Mouse (Mus musculus): ENCODE measurements around the gene Olfr212. TPM values are rescaled to one million over a fixed set of nuclear protein-coding genes. Genes with fewer than 3 reads are reported as not detected.
"Not testable (repeated sequence)": the region's sequence is repeated elsewhere in the genome, so short reads cannot be mapped to it uniquely, and the experiment has no call there.

Gene Olfr212
- polyA plus RNA-seq, 1 experiment from 2014 or later, result not detected

DNA sequence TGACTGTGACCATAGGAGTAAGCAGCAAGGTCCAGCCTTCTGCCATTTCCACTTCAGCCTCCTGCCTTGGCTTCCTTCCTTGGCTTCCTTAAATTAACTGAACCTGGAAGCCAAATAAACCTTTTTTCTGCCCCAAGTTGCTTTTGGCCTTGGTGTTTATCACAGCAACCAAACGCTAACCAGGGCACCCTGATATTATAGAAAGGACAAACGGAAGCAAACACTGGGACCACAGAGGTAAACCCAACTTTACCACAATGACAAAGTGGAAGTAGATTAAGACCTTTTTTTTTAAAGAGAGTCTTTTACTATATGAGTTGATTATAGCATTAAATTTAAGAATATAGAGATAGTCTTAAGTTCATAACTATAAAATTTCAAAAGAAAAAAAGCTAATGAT lies 36.2 kb downstream of the Olfr212 start:
- H3K4me2 ChIP-seq, result no peak overlapping the region
- H3K4me1 ChIP-seq (replicated peaks), result no peaks in the 10 kb centered on the region
- no peak overlapping the region for H3K4me3 ChIP-seq
- H3K9ac ChIP-seq, result no peak overlapping the region
- ATAC-seq (ENCODE audit: low FRiP score, low read depth), result no peak
- H3K9me3 ChIP-seq, result no peaks in the 10 kb centered on the region
- no peaks in the 10 kb centered on the region for H3K27me3 ChIP-seq
- 95% methylated on average over 2 of the region's 2 CpGs for WGBS
- H3K27ac ChIP-seq (replicated peaks), result no peak overlapping the region
- no peaks in the 10 kb centered on the region for H3K36me3 ChIP-seq

DNA sequence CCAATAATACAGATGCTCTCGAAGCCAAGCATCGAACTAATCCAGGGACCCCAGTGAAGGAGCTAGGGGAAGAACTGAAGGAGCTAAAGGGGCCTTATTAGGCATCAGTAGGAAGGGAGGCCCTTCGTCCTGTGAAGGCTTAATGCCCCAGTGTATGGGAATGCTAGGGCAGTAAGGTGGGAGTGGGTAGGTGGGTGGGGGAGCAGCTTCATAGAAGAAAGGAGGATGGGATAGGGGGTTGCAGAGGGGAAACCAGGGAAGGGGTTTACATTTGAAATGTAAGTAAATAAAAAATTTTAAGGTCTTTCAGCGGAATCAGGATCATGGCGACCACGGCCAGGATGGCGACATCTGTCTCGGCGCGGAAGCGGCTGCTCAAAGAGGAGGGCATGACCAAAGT lies 44.5 kb downstream of the Olfr212 start, which contains the start of gene Gm5580:
Gene Gm5580 (plus strand): TSS at position 301 of the 400 bp plus-strand sequence.
- not testable (repeated sequence) for H3K4me3 ChIP-seq; H3K36me3 ChIP-seq; H3K9me3 ChIP-seq; H3K4me1 ChIP-seq (replicated peaks); H3K9ac ChIP-seq; H3K27me3 ChIP-seq; H3K4me2 ChIP-seq; H3K27ac ChIP-seq (replicated peaks); ATAC-seq (ENCODE audit: low FRiP score, low read depth)
- 97% methylated on average over 11 of the region's 11 CpGs for WGBS

DNA sequence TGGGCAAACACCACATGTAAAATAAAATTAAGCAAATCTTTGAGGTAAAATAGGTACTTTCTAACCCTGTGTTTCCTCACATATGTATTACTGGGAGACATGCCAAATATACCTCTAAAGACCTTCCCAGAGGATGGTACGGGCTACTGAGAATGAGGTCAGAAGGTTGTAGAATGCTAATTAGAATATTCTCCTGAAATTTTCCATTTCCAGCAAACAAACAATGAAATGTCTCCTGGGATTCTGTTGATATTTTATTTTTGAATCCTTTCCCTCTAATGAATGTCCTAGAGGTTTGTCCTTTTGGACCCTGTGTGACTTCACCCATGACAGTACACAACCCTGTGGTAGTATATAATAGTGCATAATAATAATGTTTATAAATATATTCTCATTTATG lies 47.6 kb downstream of the Olfr212 start, which contains the start of gene Olfr214:
Gene Olfr214 (plus strand): TSS at position 301 of the 400 bp plus-strand sequence.
- no peak for ATAC-seq (ENCODE audit: low FRiP score, low read depth)

DNA sequence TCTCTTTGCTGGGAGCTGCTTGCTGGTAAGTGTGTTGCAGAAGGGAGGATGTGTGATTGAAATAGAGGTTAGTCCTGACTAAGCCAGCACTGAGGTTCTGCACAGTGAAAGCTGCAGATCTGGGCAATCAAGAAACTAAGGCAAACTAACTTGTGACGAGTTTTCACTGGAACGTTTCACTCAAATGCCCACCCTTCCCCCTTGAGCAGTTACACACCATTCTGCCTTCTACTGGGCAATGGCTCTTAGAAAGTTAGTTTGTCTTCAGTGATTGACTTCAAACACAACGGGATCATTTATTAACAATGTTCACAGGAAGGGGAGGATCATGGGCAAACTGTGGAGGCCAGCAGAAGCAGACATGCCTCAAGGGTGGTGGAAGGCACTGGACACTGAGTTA lies 48.6 kb downstream of the Olfr212 start:
- 75% methylated on average over 3 of the region's 3 CpGs for WGBS
- ATAC-seq (ENCODE audit: low FRiP score, low read depth), result no peak
- H3K9ac ChIP-seq, result no peak overlapping the region
- H3K27ac ChIP-seq (replicated peaks), result no peak overlapping the region
- no peaks in the 10 kb centered on the region for H3K36me3 ChIP-seq
- no peaks in the 10 kb centered on the region for H3K4me1 ChIP-seq (replicated peaks)
- H3K4me3 ChIP-seq, result no peak overlapping the region
- H3K4me2 ChIP-seq, result no peak overlapping the region
- no peaks in the 10 kb centered on the region for H3K9me3 ChIP-seq
- no peaks in the 10 kb centered on the region for H3K27me3 ChIP-seq

More for the DNA sequence above, 47.6 kb downstream of the Olfr212 start, which contains the start of gene Olfr214:
- H3K27ac ChIP-seq (replicated peaks), result no peak within 1 kb of the TSS
- H3K4me2 ChIP-seq, result no peak within 1 kb of the TSS
- H3K9ac ChIP-seq, result no peak within 1 kb of the TSS
- no peaks in the 10 kb centered on the region for H3K27me3 ChIP-seq
- no peaks in the 10 kb centered on the region for H3K36me3 ChIP-seq
- no peak within 1 kb of the TSS for H3K4me3 ChIP-seq
- H3K9me3 ChIP-seq, result no peaks in the 10 kb centered on the region
- 63% methylated on average over 1 of the region's 1 CpGs for WGBS
- H3K4me1 ChIP-seq (replicated peaks), result no peaks in the 10 kb centered on the region

Other genes starting within 250 kb of the Olfr212 start
- 6.1 and 7.2 TPM in 2 replicates for gene Zfand4, start 242.3 kb upstream of the Olfr212 start, polyA plus RNA-seq (2015; fragmentation: Nextera tagmentation; extraction: Ambion mirVana)
- gene March8, start 168.5 kb upstream of the Olfr212 start, polyA plus RNA-seq (2015; fragmentation: Nextera tagmentation; extraction: Ambion mirVana), result 64.4 and 68.3 TPM in 2 replicates
- 0.56 and 0.75 TPM in 2 replicates for gene Alox5, start 45.3 kb upstream of the Olfr212 start, polyA plus RNA-seq (2015; fragmentation: Nextera tagmentation; extraction: Ambion mirVana)
- gene Olfr211, start 17.4 kb upstream of the Olfr212 start, polyA plus RNA-seq (2015; fragmentation: Nextera tagmentation; extraction: Ambion mirVana), result not detected in 2 replicates
- not detected in 2 replicates for gene Olfr213, start 31.9 kb downstream of the Olfr212 start, polyA plus RNA-seq (2015; fragmentation: Nextera tagmentation; extraction: Ambion mirVana)
- 0.39 and 0.43 TPM in 2 replicates for gene Gm5580, start 44.6 kb downstream of the Olfr212 start, polyA plus RNA-seq (2015; fragmentation: Nextera tagmentation; extraction: Ambion mirVana)
- 0.05 TPM in 1 of 2 replicates, not detected in the other for gene Olfr214, start 47.7 kb downstream of the Olfr212 start, polyA plus RNA-seq (2015; fragmentation: Nextera tagmentation; extraction: Ambion mirVana)
- gene Olfr215, start 77.7 kb downstream of the Olfr212 start, polyA plus RNA-seq (2015; fragmentation: Nextera tagmentation; extraction: Ambion mirVana), result not detected in 2 replicates
- 131 and 135 TPM in 2 replicates for gene Zfp422, start 122.5 kb downstream of the Olfr212 start, polyA plus RNA-seq (2015; fragmentation: Nextera tagmentation; extraction: Ambion mirVana)
- gene Depp1, start 144.1 kb downstream of the Olfr212 start, polyA plus RNA-seq (2015; fragmentation: Nextera tagmentation; extraction: Ambion mirVana), result 10.8 and 12.2 TPM in 2 replicates
- 29.4 and 29.9 TPM in 2 replicates for gene Rassf4, start 167.4 kb downstream of the Olfr212 start, polyA plus RNA-seq (2015; fragmentation: Nextera tagmentation; extraction: Ambion mirVana)
- gene Tmem72, start 210.4 kb downstream of the Olfr212 start, polyA plus RNA-seq (2015; fragmentation: Nextera tagmentation; extraction: Ambion mirVana), result 1.7 and 2.9 TPM in 2 replicates